Mouse (Mus musculus): ENCODE data around the gene Etv2. TPM values are rescaled to one million over a fixed set of nuclear protein-coding genes. Genes with fewer than 3 reads are reported as not detected.

The Etv2 gene
- polyA plus RNA-seq, 1 experiment from 2014 or later, result not detected

- H3K9me3 ChIP-seq (ENCODE audit: low read length), result no peaks in the 10 kb centered on the region
- no peak overlapping the region for H3K9ac ChIP-seq (replicated peaks; ENCODE audit: low read depth)
- 96% methylated on average over 9 of the region's 9 CpGs for WGBS
- no peak for TF ChIP-seq EP300 (IDR thresholded peaks at IDR 0.05)
- TF ChIP-seq CTCF (IDR thresholded peaks at IDR 0.05), result no peak
- H3K4me1 ChIP-seq (ENCODE audit: insufficient read depth, low read depth, low read length), result no peaks in the 10 kb centered on the region
- peaks cover 12% of the 10 kb centered on the region for H3K36me3 ChIP-seq (ENCODE audit: insufficient read depth, low read length)
- no peak overlapping the region for H3K4me2 ChIP-seq (replicated peaks; ENCODE audit: low read depth, low read length)
- no peak overlapping the region for H3K27ac ChIP-seq (ENCODE audit: low read length)
- H3K27me3 ChIP-seq (replicated peaks; ENCODE audit: insufficient read depth, low read length), result no peaks in the 10 kb centered on the region
- DNase-seq (ENCODE audit: low spot score) (no peak), ATAC-seq (no peak)
- H3K4me3 ChIP-seq (ENCODE audit: low read depth, low read length), result no peak overlapping the region
Observed at GRCm38 (mm10) chr7:30618658-30619057, 17.0 kb downstream of the Etv2 start.

GRCm38 (mm10) chr7:30615049-30615760 is 20.4 kb downstream of the Etv2 start:
- DNase-seq (ENCODE audit: low spot score), result no peak
- Histone ChIP-seq H3K4me3 (ENCODE audit: low read depth, low read length) (no peak overlapping the region), H3K9me3 (ENCODE audit: low read length) (no peaks in the 10 kb centered on the region), H3K27me3 (replicated peaks; ENCODE audit: insufficient read depth, low read length) (no peaks in the 10 kb centered on the region), H3K27ac (ENCODE audit: low read length) (no peak overlapping the region), H3K9ac (replicated peaks; ENCODE audit: low read depth) (no peak overlapping the region), H3K4me2 (replicated peaks; ENCODE audit: low read depth, low read length) (no peak overlapping the region), H3K4me1 (ENCODE audit: insufficient read depth, low read depth, low read length) (no peaks in the 10 kb centered on the region), H3K36me3 (ENCODE audit: insufficient read depth, low read length) (peaks cover 12% of the 10 kb centered on the region)
- no peak for TF ChIP-seq EP300 (IDR thresholded peaks at IDR 0.05)
- TF ChIP-seq CTCF (IDR thresholded peaks at IDR 0.05), result no peak
- WGBS, result 50% methylated on average over 5 of the region's 5 CpGs
- ATAC-seq, result peak; percentile 21

- peak; percentile 58 for ATAC-seq
- WGBS, result 57% methylated on average over 2 of the region's 2 CpGs
- H3K27ac ChIP-seq (ENCODE audit: low read length), result no peak overlapping the region
- peaks cover 12% of the 10 kb centered on the region for H3K36me3 ChIP-seq (ENCODE audit: insufficient read depth, low read length)
- H3K4me1 ChIP-seq (ENCODE audit: insufficient read depth, low read depth, low read length), result no peaks in the 10 kb centered on the region
- no peak overlapping the region for H3K9ac ChIP-seq (replicated peaks; ENCODE audit: low read depth)
- no peaks in the 10 kb centered on the region for H3K27me3 ChIP-seq (replicated peaks; ENCODE audit: insufficient read depth, low read length)
- TF ChIP-seq EP300 (IDR thresholded peaks at IDR 0.05) (no peak), CTCF (IDR thresholded peaks at IDR 0.05) (peak; percentile 58)
- H3K9me3 ChIP-seq (ENCODE audit: low read length), result no peaks in the 10 kb centered on the region
- no peak overlapping the region for H3K4me2 ChIP-seq (replicated peaks; ENCODE audit: low read depth, low read length)
- no peak overlapping the region for H3K4me3 ChIP-seq (ENCODE audit: low read depth, low read length)
- DNase-seq (ENCODE audit: low spot score), result peak; percentile 80
Observed at GRCm38 (mm10) chr7:30614454-30614853, 21.2 kb downstream of the Etv2 start.

GRCm38 (mm10) chr7:30613529-30614112 is 22.0 kb downstream of the Etv2 start:
- no peak overlapping the region for H3K4me2 ChIP-seq (replicated peaks; ENCODE audit: low read depth, low read length)
- no peaks in the 10 kb centered on the region for H3K27me3 ChIP-seq (replicated peaks; ENCODE audit: insufficient read depth, low read length)
- H3K4me3 ChIP-seq (ENCODE audit: low read depth, low read length), result no peak overlapping the region
- TF ChIP-seq CTCF (IDR thresholded peaks at IDR 0.05) (peak; percentile 74), EP300 (IDR thresholded peaks at IDR 0.05) (no peak)
- ATAC-seq (peak; percentile 67), DNase-seq (ENCODE audit: low spot score) (peak; percentile 71)
- no peak overlapping the region for H3K27ac ChIP-seq (ENCODE audit: low read length)
- no peaks in the 10 kb centered on the region for H3K4me1 ChIP-seq (ENCODE audit: insufficient read depth, low read depth, low read length)
- WGBS, result 19% methylated on average over 14 of the region's 14 CpGs
- H3K9me3 ChIP-seq (ENCODE audit: low read length), result no peaks in the 10 kb centered on the region
- H3K36me3 ChIP-seq (ENCODE audit: insufficient read depth, low read length), result peaks cover 9% of the 10 kb centered on the region; the same call in 1 of the 2 replicates
- H3K9ac ChIP-seq (replicated peaks; ENCODE audit: low read depth), result no peak overlapping the region

DNA sequence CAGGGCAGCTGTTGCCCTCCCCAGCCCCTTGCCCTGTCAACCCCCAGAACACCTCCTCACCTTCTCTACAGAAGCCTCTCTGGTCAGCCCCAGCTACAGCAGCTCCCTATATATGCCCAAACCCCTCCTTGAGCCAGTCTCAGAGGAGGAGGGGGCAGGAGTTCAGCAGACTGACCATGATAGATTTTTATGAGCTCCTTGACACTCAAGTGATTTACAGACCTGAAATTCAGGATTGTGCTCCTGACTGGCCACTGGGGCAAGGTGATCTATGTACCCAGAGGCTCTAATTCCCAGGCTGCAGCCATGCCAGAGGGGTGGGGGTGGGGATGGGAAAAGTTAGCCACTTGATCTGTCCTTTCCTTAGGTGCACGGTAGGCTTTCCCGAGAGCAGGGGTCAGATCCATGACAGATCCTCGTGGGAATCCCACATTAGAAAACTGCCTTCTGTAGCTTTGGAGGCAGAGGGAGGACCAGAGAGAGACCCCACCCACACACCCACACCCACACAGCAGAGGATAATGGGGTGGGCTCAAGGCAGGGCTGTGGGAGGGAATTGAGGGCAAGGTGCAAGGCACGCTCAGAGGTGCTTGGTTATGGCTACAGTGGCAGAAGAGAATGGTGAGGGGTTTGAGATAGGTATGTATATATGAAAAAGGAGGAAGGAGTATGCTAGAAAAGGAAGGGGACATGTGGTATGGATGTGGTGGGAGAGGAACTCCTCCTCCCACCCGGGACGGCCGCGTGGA is 22.8 kb downstream of the Etv2 start, which contains the start of gene Upk1a:
Gene Upk1a, minus strand, starts transcription at position 194 of the 749 bp plus-strand sequence.
- Histone ChIP-seq H3K27ac (ENCODE audit: low read length) (no peak within 1 kb of the TSS), H3K4me3 (ENCODE audit: low read depth, low read length) (no peak within 1 kb of the TSS), H3K4me1 (ENCODE audit: insufficient read depth, low read depth, low read length) (no peaks in the 10 kb centered on the region), H3K9me3 (ENCODE audit: low read length) (no peaks in the 10 kb centered on the region), H3K27me3 (replicated peaks; ENCODE audit: insufficient read depth, low read length) (no peaks in the 10 kb centered on the region), H3K9ac (replicated peaks; ENCODE audit: low read depth) (no peak within 1 kb of the TSS), H3K4me2 (replicated peaks; ENCODE audit: low read depth, low read length) (no peak within 1 kb of the TSS), H3K36me3 (ENCODE audit: insufficient read depth, low read length) (peaks cover 5% of the 10 kb centered on the region; the same call in 1 of the 2 replicates)
- no peak for DNase-seq (ENCODE audit: low spot score)
- TF ChIP-seq CTCF (IDR thresholded peaks at IDR 0.05), result no peak
- TF ChIP-seq EP300 (IDR thresholded peaks at IDR 0.05), result no peak
- WGBS, result 62% methylated on average over 8 of the region's 8 CpGs
- 0 out of 2 replicates have a peak, but pooled peaks have one; percentile 2 for ATAC-seq

- H3K4me1 ChIP-seq (ENCODE audit: insufficient read depth, low read depth, low read length), result no peaks in the 10 kb centered on the region
- H3K27me3 ChIP-seq (replicated peaks; ENCODE audit: insufficient read depth, low read length), result no peaks in the 10 kb centered on the region
- H3K27ac ChIP-seq (ENCODE audit: low read length), result no peak overlapping the region
- DNase-seq (ENCODE audit: low spot score) (no peak), ATAC-seq (no peak)
- no peak overlapping the region for H3K4me2 ChIP-seq (replicated peaks; ENCODE audit: low read depth, low read length)
- WGBS, result 51% methylated on average over 7 of the region's 7 CpGs
- H3K4me3 ChIP-seq (ENCODE audit: low read depth, low read length), result no peak overlapping the region
- TF ChIP-seq CTCF (IDR thresholded peaks at IDR 0.05) (no peak), EP300 (IDR thresholded peaks at IDR 0.05) (no peak)
- H3K9ac ChIP-seq (replicated peaks; ENCODE audit: low read depth), result no peak overlapping the region
- H3K9me3 ChIP-seq (ENCODE audit: low read length), result no peaks in the 10 kb centered on the region
- H3K36me3 ChIP-seq (ENCODE audit: insufficient read depth, low read length), result no peaks in the 10 kb centered on the region
Observed at GRCm38 (mm10) chr7:30610043-30610442, 25.6 kb downstream of the Etv2 start.
